Mouse (Mus musculus): ENCODE data around the gene Slc16a5.

The Slc16a5 gene

GRCm38 (mm10) chr11:115513271-115514237 lies 51.3 kb downstream of the Slc16a5 start:
- DNase-seq (ENCODE audit: extremely low read depth, low read depth), result peak; percentile 14

GRCm38 (mm10) chr11:115514238-115514663 lies 52.0 kb downstream of the Slc16a5 start, which contains the start of gene Jpt1:
Gene Jpt1, minus strand, starts transcription at chr11:115514387.
- peak; percentile 90 for DNase-seq (ENCODE audit: extremely low read depth, low read depth)

- DNase-seq (ENCODE audit: extremely low read depth, low read depth), result no peak
Observed at GRCm38 (mm10) chr11:115515021-115515420, 52.7 kb downstream of the Slc16a5 start.

GRCm38 (mm10) chr11:115516942-115517341 lies 54.7 kb downstream of the Slc16a5 start:
- no peak for DNase-seq (ENCODE audit: extremely low read depth, low read depth)

GRCm38 (mm10) chr11:115518693-115519092 lies 56.4 kb downstream of the Slc16a5 start:
- no peak for DNase-seq (ENCODE audit: extremely low read depth, low read depth)

GRCm38 (mm10) chr11:115519581-115519980 lies 57.3 kb downstream of the Slc16a5 start:
- DNase-seq (ENCODE audit: extremely low read depth, low read depth), result no peak

GRCm38 (mm10) chr11:115520218-115520617 lies 57.9 kb downstream of the Slc16a5 start:
- no peak for DNase-seq (ENCODE audit: extremely low read depth, low read depth)

GRCm38 (mm10) chr11:115521080-115521479 lies 58.8 kb downstream of the Slc16a5 start:
- no peak for DNase-seq (ENCODE audit: extremely low read depth, low read depth)

- DNase-seq (ENCODE audit: extremely low read depth, low read depth), result no peak
Observed at GRCm38 (mm10) chr11:115522238-115522637, 60.0 kb downstream of the Slc16a5 start.

- DNase-seq (ENCODE audit: extremely low read depth, low read depth), result no peak
Observed at GRCm38 (mm10) chr11:115522703-115523102, 60.4 kb downstream of the Slc16a5 start.
